Mouse (Mus musculus) neural tube, embryonic 11.5 days (tissue): ENCODE measurements at regions not wholly inside any gene's neighbourhood (a gene's known extent, or its start where the extent isn't known, plus 50 kb on each side); places are given as distances from the start of the nearest gene placed in this dataset.

Experiments
- ATAC-seq: fragments of 200-750 bp; cut with Nextera tagmentation; 2 replicates; pipeline ENCODE4 v1.8.0; 2017; ENCODE audit warnings: moderate number of reproducible peaks, mild to moderate bottlenecking, moderate TSS enrichment, moderate library complexity; ENCODE audit not compliant: insufficient read depth, low FRiP score, low TSS enrichment
- DNase-seq: peaks from one replicate; pipeline ENCODE4 v3.0.0-alpha.2; 2015; ENCODE audit warnings: low spot score
- H3K27ac ChIP-seq: fragments of 300-500 bp; sonication (generic); 2 replicates; pipeline ENCODE4 v1.5.1; 2014; ENCODE audit warnings: low read depth, mild to moderate bottlenecking, low read length
- H3K27me3 ChIP-seq: fragments of 300-500 bp; sonication (generic); 2 replicates; pipeline ENCODE4 v1.6.1; 2014; ENCODE audit warnings: mild to moderate bottlenecking, low read length, mixed read lengths; ENCODE audit not compliant: control insufficient read depth, insufficient read depth
- H3K36me3 ChIP-seq: fragments of 300-500 bp; sonication (generic); 2 replicates; pipeline ENCODE4 v1.6.1; 2014; ENCODE audit warnings: mild to moderate bottlenecking, low read length, moderate library complexity, mixed read lengths; ENCODE audit not compliant: control insufficient read depth, insufficient read depth
- H3K4me1 ChIP-seq: fragments of 300-500 bp; sonication (generic); 2 replicates; pipeline ENCODE4 v1.6.1; 2014; ENCODE audit warnings: low read length, mixed read lengths; ENCODE audit not compliant: control insufficient read depth, insufficient read depth
- H3K4me2 ChIP-seq: fragments of 300-500 bp; sonication (generic); 2 replicates; pipeline ENCODE4 v1.6.1; 2014; ENCODE audit warnings: low read depth, mild to moderate bottlenecking, moderate library complexity
- H3K4me3 ChIP-seq: fragments of 300-500 bp; sonication (generic); 2 replicates; pipeline ENCODE4 v1.5.1; 2014; ENCODE audit warnings: low read depth, low read length
- H3K9ac ChIP-seq: fragments of 300-500 bp; sonication (generic); 2 replicates; pipeline ENCODE4 v1.6.1; 2014; ENCODE audit warnings: mild to moderate bottlenecking, low read length
- H3K9me3 ChIP-seq: fragments of 300-500 bp; sonication (generic); 2 replicates; pipeline ENCODE4 v1.6.1; 2016; ENCODE audit warnings: low read length; ENCODE audit not compliant: control insufficient read depth
- WGBS: fragments of 180-500 bp; shearing (Covaris S2); extraction: QIAGEN DNeasy Blood & Tissue Kit; methylation state at CpG from one replicate; pipeline ENCODE4 v1.1.7; 2014; 5-methylcytosine and 5-hydroxymethylcytosine counted together

DNA sequence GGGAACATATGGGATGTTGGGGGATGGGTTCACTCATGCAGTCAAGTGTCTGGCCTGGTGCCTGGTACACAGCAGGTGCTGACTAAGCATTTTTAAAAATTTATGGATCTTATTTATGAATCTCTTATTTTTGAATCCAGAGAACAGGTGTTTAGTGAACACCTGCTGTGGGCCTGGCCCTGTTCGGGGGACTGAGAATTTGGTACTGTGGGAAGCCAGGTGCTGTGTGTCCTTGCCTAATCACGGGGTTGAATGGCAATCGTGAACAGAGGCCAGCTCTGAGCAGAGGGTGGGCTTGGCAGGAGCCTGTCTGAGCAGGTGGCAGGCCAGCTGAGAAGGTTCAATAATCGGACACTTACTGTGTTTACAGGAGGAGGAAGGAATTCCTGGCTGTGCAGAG, 261.5 kb downstream of the Matn1 start:
- ATAC-seq (no peak), DNase-seq (no peak)
- Histone ChIP-seq H3K9me3 (no peaks in the 10 kb centered on the region), H3K4me2 (no peak overlapping the region), H3K4me3 (no peak overlapping the region), H3K4me1 (no peaks in the 10 kb centered on the region), H3K36me3 (no peaks in the 10 kb centered on the region), H3K27ac (no peak overlapping the region), H3K9ac (no peak overlapping the region), H3K27me3 (no peaks in the 10 kb centered on the region)
- 71% methylated on average over 4 of the region's 4 CpGs for WGBS

DNA sequence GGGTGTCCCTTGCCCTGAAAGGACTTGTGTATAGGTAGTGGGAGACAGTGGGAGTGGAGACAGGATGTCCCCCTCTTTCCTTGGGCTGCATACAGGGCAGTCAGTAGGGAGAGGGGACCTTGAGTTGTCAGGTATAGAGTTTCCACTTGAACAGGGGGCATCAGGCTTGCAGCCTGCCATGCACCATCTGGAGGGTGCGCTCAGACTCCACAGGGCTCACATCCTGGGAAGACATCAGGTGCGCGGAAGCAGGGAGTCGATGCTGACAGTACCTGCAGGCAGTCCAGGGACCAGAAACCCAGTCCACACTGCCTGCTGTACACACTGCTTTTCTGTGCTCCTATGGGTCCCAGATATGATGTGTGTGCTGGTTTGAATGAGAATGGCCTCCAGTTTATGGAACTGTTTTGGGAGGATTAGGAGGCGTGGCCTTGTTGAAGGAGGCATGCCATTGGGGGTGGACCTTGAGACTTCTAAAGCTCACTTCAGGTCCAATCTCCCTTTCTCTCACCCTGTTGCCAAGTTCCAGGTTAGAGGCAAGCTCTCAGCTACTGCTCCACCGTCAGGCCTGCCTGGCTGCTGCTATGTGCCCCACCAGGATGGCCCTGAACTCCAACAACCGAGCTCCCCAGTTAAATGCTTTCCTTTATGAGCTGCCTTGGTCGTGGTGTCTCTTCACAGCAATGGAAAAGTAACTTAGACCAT, 262.1 kb downstream of the Matn1 start:
- Histone ChIP-seq H3K27me3 (no peaks in the 10 kb centered on the region), H3K36me3 (no peaks in the 10 kb centered on the region), H3K4me3 (no peak overlapping the region), H3K27ac (no peak overlapping the region), H3K9ac (no peak overlapping the region), H3K4me2 (no peak overlapping the region), H3K4me1 (no peaks in the 10 kb centered on the region), H3K9me3 (0 out of 2 replicates have a peak, but pooled peaks cover 2% of the 10 kb centered on the region)
- ATAC-seq, result no peak
- WGBS, result 84% methylated on average over 8 of the region's 8 CpGs
- DNase-seq, result no peak

DNA sequence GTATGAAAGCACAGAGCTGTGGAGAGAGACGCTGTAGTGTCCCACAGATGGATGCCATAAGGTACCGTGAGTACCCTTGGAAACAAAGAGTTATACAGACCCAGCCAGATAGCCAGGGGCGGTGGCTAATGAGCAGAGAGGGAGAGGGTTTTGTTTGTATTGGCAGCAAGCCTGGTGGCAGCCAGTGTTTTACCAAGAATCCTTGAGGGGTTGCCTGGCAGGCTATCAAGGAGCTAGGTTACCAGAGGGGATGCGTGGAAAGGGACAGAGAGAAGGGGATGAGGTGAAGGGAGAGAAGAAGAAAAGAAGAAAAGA, 262.7 kb downstream of the Matn1 start:
- Histone ChIP-seq H3K27me3 (no peaks in the 10 kb centered on the region), H3K4me2 (no peak overlapping the region), H3K9ac (no peak overlapping the region), H3K36me3 (no peaks in the 10 kb centered on the region), H3K27ac (no peak overlapping the region), H3K4me1 (no peaks in the 10 kb centered on the region), H3K4me3 (no peak overlapping the region), H3K9me3 (0 out of 2 replicates have a peak, but pooled peaks cover 2% of the 10 kb centered on the region)
- no peak for DNase-seq
- no peak for ATAC-seq
- WGBS, result 63% methylated on average over 4 of the region's 4 CpGs

DNA sequence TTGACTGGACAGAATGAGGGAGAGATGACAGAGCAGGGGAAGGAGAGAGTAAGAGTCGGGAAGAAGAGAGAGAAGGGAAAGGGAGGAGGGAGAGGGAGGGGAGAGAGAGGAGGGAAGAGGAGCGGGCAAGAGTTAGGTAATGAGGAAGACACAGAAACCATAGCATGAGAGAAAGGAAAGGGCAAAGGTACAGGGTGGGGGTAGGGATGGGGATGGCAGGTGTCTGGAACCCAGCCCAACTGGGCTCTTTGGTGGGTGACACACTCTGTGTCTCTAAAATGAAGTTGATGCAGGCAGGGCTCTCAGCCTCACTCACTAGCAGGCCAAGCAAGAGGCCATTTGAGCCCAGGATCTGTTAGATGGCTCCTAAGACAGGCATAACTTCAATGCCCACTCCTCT, 263.1 kb downstream of the Matn1 start:
- no peak overlapping the region for H3K27ac ChIP-seq
- ATAC-seq (no peak), DNase-seq (no peak)
- no peaks in the 10 kb centered on the region for H3K27me3 ChIP-seq
- H3K4me1 ChIP-seq, result no peaks in the 10 kb centered on the region
- 0 out of 2 replicates have a peak, but pooled peaks cover 2% of the 10 kb centered on the region for H3K9me3 ChIP-seq
- no peak overlapping the region for H3K4me2 ChIP-seq
- no peak overlapping the region for H3K9ac ChIP-seq
- WGBS, result 68% methylated on average over 2 of the region's 2 CpGs
- H3K4me3 ChIP-seq, result no peak overlapping the region
- no peaks in the 10 kb centered on the region for H3K36me3 ChIP-seq

DNA sequence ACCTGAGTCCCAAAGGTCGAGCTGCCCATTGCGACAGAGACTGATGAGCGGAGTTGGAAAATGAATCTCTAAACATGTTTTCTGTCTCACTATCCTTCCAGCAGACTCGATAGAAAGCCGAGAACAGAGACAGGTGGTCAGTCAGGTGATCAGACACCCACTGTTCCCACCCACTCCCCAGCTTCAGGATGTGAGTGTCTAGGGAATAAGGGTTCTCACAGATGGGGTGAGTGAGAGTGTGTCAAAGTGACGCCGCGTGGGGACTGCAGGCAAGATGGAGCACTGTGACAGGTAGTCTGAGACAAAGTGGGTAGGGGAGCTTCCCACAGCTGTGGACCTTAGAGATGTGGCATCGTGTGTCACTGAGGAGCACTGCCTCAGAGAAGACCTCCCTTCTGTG, 264.0 kb downstream of the Matn1 start:
- no peak overlapping the region for H3K4me3 ChIP-seq
- DNase-seq (no peak), ATAC-seq (no peak)
- H3K27ac ChIP-seq, result no peak overlapping the region
- H3K9ac ChIP-seq, result no peak overlapping the region
- no peaks in the 10 kb centered on the region for H3K27me3 ChIP-seq
- no peaks in the 10 kb centered on the region for H3K36me3 ChIP-seq
- 0 out of 2 replicates have a peak, but pooled peaks cover 2% of the 10 kb centered on the region for H3K9me3 ChIP-seq
- no peak overlapping the region for H3K4me2 ChIP-seq
- 73% methylated on average over 9 of the region's 9 CpGs for WGBS
- no peaks in the 10 kb centered on the region for H3K4me1 ChIP-seq

DNA sequence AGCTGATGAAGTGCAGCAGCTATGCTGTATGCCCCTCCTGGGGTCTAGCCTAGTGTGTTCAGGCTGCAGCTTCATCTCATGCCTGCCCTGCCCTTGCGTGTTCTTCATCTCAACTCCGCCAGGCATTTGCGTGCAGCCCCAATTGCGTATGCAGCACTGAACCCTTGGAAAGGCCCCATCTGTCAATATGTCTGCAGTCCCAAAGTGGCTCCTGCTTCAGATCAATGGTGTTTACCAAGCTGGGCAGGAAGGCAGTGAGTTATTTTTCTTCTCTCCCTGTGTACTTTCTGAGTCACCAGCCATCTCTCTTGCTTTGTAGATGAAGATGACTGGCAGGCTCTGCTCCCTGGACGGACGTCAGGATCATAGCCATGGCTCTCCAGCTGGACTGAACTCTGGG, 264.5 kb downstream of the Matn1 start:
- Histone ChIP-seq H3K27ac (no peak overlapping the region), H3K27me3 (no peaks in the 10 kb centered on the region), H3K4me1 (no peaks in the 10 kb centered on the region), H3K9me3 (0 out of 2 replicates have a peak, but pooled peaks cover 2% of the 10 kb centered on the region), H3K36me3 (no peaks in the 10 kb centered on the region), H3K4me2 (no peak overlapping the region), H3K4me3 (no peak overlapping the region), H3K9ac (no peak overlapping the region)
- ATAC-seq (no peak), DNase-seq (no peak)
- 75% methylated on average over 6 of the region's 6 CpGs for WGBS

DNA sequence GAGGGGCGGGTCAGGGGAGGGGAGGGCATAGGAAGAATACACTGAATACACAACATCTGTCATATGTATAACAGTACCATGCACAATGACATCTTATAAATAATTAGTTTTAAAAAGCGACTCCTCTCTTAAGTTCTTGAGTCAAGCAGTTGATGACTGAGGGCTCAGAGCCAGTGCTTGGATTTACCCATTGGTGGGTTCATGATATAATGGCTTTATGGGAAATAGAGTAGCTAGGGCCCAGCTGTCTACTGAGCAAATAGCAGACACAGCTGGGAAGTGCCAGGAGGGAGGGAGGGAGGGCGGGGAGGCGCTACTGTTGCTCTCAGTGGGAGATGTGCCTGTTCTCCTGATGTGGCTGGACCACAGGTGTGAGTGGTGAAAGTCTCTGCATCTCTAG, 268.5 kb downstream of the Matn1 start:
- Histone ChIP-seq H3K4me2 (no peak overlapping the region), H3K27me3 (no peaks in the 10 kb centered on the region), H3K4me1 (no peaks in the 10 kb centered on the region), H3K36me3 (no peaks in the 10 kb centered on the region), H3K9me3 (0 out of 2 replicates have a peak, but pooled peaks cover 2% of the 10 kb centered on the region), H3K27ac (no peak overlapping the region), H3K4me3 (no peak overlapping the region), H3K9ac (no peak overlapping the region)
- 51% methylated on average over 4 of the region's 4 CpGs for WGBS
- DNase-seq (no peak), ATAC-seq (no peak)

DNA sequence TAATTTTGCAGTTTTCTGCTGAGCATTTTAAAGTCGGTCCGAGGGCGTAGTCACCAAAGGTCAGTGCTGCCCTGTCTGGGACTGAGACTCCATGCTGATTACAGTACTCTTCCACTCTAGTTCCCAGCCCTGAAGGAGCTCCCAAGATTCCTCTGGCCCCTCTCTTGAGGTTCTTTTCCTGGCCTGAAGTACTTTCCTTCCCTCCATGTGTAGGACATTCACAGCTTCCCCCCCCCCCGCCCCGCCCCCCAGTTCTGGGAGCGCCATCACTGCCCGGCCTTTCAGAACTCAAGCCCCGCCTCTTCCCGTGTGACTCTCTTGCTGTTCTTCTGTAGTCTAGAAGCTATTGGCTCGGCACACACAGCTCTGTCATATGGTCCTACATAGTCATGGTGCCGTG, 271.5 kb downstream of the Matn1 start:
- H3K36me3 ChIP-seq, result no peaks in the 10 kb centered on the region
- H3K27me3 ChIP-seq, result no peaks in the 10 kb centered on the region
- 89% methylated on average over 11 of the region's 11 CpGs for WGBS
- no peak overlapping the region for H3K4me2 ChIP-seq
- no peak overlapping the region for H3K4me3 ChIP-seq
- ATAC-seq, result no peak
- H3K9me3 ChIP-seq, result 0 out of 2 replicates have a peak, but pooled peaks cover 2% of the 10 kb centered on the region
- H3K4me1 ChIP-seq, result no peaks in the 10 kb centered on the region
- H3K9ac ChIP-seq, result no peak overlapping the region
- DNase-seq, result no peak
- H3K27ac ChIP-seq, result no peak overlapping the region

DNA sequence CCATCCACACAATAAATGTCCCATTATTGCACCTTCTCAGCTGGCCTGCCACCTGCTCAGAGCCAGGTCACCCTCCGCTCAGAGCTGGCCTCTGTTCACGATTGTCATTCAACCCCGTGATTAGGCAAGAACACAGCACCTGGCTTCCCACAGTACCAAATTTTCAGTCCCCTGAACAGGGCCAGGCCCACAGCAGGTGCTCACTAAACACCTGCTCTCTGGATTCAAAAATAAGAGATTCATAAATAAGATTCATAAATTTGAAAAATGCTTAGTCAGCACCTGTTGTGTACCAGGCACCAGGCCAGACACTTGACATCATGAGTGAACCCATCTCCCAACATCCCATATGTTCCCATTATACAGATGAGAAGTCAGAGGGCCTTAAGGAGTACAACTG, 272.2 kb downstream of the Matn1 start:
- no peak for DNase-seq
- no peaks in the 10 kb centered on the region for H3K36me3 ChIP-seq
- 87% methylated on average over 3 of the region's 3 CpGs for WGBS
- no peaks in the 10 kb centered on the region for H3K27me3 ChIP-seq
- no peaks in the 10 kb centered on the region for H3K9me3 ChIP-seq
- H3K4me3 ChIP-seq, result no peak overlapping the region
- H3K9ac ChIP-seq, result no peak overlapping the region
- ATAC-seq, result no peak
- H3K4me2 ChIP-seq, result no peak overlapping the region
- H3K27ac ChIP-seq, result no peak overlapping the region
- no peaks in the 10 kb centered on the region for H3K4me1 ChIP-seq
